Mouse (Mus musculus) spleen, postnatal 4 days (tissue): ENCODE measurements around the gene Rps19bp1.

ENCODE experiments used
- DNase-seq, 2 experiments: peaks; one replicate each; pipeline ENCODE4 v3.0.0; 2022; ENCODE audit warnings: low spot score in 2 of 2

Gene Rps19bp1

DNA sequence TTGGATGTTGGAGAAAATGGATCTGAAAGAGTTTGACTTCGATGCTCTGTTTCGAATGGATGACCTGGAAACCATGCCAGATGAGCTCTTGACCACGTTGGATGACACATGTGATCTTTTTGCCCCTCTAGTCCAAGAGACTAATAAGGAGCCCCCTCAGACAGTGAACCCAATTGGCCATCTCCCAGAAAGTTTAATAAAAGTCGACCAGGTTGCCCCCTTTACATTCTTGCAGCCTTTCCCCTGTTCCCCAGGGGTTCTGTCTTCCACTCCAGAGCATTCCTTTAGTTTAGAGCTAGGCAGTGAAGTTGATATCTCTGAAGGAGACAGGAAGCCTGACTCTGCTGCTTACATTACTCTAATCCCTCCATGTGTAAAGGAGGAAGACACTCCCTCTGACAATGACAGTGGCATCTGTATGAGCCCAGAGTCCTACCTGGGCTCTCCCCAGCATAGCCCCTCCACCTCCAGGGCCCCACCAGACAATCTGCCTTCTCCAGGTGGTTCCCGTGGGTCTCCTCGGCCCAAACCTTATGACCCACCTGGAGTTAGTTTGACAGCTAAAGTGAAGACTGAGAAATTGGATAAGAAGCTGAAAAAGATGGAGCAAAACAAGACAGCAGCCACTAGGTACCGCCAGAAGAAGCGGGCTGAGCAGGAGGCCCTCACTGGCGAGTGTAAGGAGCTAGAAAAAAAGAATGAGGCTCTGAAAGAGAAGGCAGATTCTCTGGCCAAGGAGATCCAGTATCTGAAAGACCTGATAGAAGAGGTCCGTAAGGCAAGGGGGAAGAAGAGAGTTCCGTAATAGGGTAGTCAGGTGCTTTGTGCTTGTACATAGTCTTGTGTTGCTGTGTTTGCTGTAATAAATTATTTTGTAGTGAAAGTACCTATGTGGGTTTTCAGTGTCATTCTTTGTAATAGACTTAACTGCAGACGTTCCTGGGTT, 7.2 kb downstream of the Rps19bp1 start:
- peak in 1 of 2 experiments; percentile 67 for DNase-seq

DNA sequence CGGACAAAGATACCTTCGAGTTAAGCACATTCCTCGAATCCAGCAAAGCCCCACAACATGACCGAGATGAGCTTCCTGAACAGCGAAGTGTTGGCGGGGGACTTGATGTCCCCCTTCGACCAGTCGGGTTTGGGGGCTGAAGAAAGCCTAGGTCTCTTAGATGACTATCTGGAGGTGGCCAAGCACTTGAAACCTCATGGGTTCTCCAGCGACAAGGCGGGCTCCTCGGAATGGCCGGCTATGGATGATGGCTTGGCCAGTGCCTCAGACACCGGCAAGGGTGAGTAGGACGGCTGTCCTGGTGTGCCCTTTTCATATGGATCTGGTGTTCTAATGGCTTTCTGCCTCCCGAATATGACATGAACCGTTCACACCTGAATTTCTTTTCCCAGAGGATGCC, 7.9 kb downstream of the Rps19bp1 start:
- peak in 1 of 2 experiments; percentile 71 for DNase-seq

DNA sequence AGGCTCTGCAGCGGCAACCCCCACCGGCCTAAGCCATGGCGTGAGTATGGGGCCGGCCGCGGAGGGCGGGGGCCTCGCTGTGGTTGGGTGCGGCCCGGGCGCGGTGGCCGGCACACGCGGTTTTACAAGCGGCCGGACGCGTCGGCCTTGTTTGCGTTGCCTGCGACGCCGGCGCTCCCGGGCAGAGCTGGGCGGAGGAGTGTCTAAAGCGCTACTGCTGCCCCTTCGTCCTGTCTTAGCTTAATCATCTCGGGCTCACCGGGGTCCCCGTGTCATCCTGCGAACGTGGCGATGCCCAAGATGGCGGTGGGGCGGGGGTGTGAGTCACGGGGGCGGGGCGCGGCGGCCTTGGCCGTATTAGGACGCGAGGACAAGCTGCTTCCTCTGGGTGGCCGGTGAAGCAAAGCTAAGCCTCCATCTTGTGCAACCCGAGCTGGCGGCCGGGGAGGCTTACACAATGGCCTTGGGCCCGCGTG, 8.4 kb downstream of the Rps19bp1 start:
- peak; percentile 86 to 93 for DNase-seq

DNA sequence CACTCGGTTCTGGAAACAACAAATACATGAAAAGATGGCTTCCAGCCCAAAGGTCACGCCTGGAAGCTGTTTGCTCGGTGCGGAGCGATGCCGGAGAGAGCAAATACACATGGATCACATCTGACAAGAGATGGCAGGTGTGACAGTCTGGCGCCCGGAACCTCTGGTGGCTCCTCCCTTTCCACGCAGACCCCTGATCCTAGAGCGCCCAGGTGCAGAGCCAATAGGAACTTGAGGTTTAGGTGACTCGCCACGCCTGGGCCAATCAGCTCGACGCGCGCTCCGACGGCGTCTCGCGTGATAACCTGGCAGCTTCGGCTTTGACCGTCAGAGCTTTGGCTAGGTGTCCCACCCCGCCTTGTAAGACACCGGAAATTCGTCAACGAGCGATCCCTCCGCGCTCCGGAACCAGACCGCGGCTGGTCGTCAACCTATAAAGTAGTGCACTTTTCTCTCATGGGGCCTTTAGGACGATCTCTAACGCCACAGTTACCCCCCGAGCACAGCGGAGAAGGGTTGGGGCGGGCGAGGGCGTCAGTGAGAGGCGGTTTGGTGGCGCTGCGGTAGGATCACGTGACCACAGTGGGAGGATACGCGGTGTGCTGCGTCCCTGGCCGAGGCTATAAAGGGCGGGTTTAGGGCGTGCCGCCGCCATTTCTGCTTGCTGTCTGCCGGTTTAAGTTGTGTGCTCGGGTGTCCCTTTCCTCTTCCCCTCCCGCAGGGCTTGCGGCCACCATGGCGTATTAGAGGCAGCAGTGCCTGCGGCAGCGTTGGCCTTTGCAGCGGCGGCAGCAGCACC, 9.1 kb downstream of the Rps19bp1 start, which contains the start of gene Atf4:
TSS of gene Atf4 (plus strand) at position 338 of the 799 bp plus-strand sequence.
- DNase-seq: peak; percentile 95 to 97

DNA sequence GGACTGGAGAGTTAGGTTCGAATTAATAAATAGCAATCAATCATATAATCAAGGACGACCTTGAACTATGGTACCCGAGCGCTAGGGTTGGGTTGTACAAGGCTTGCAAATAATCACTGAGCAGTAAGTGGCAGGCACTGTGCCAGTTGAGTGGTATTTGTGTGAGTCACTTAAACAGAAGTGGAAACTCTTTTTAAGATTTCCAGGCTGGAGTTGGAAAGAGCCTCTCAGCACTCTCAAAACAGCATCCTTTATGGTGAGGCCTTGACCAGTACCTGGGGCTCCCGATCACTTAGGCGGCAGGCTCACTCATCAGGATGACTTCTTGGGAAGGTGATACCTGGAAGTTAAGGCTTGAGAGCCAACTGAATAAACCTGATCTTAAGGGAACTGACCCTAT, 9.9 kb downstream of the Rps19bp1 start:
- no peak for DNase-seq

DNA sequence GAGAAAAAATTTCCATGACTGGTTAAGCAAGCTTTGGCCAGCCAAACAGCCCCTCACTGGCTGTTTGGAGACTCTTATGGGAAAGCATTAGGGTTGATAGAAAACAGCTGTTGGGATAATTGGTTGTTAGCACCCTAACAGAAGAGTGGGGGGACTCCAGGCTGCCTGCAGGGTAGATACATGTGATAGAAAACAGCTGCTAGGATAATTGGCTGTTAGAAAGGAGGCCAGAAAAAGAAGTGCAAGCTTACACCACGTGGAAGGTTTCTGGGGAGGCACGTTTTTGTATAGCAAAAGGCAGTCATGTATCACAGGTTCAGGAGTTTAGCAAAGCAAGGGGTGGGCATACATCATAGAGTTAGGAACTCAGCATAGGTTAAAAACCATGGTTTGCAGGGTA, 10.6 kb downstream of the Rps19bp1 start:
- DNase-seq: no peak

DNA sequence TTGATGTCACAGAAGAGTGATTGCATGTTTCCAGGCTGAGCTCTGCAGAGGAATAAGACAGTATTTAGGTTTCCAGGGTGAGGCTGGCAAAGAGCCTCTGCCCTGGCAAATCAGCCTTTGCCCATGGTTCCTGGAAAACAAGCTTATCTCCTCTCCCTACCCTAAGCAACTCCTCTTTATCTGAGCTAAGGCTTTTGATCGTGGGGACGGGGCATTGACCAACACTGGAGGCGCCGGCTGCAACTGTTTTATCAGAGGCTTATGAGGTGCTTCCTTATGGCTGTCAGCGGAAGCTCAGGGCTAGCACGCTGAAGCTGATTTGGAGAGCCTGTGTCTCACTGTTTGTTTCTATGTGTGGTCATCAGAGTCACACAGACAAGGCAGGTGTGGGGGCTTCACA, 13.5 kb downstream of the Rps19bp1 start:
- no peak for DNase-seq

DNA sequence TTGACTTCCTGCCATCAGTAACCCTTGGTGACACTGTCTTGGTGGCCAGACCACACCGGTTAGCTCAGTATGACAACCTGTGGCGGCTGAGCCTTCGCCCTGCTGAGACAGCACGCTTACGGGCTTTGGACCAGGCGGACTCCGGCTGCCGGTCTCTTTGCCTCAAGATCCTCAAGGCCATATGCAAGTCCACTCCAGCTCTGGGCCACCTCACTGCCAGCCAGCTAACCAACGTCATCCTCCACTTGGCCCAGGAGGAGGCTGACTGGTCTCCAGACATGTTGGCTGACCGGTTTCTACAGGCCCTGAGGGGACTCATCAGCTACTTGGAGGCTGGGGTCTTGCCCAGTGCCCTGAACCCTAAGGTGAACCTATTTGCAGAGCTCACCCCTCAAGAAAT, 14.4 kb downstream of the Rps19bp1 start:
- DNase-seq: no peak

DNA sequence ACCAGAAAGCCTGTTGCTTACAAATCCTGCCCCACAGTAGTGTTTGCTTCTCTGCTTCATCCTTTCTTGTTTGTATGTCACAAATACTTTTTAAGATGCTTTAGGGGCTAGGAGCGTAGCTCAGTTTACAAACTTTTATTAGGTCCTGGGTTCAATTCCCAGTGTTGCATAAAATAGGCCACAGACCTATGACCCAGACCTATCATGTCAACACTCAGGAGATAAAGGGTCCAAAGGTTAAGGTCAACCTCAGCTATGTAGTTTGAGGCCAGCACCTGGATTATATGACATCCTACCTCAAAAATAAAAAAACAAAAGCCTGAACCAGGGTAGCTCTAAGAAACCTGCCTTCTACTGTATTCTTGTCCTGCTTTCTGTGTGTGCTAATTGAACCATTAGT, 15.5 kb downstream of the Rps19bp1 start:
- DNase-seq: no peak

DNA sequence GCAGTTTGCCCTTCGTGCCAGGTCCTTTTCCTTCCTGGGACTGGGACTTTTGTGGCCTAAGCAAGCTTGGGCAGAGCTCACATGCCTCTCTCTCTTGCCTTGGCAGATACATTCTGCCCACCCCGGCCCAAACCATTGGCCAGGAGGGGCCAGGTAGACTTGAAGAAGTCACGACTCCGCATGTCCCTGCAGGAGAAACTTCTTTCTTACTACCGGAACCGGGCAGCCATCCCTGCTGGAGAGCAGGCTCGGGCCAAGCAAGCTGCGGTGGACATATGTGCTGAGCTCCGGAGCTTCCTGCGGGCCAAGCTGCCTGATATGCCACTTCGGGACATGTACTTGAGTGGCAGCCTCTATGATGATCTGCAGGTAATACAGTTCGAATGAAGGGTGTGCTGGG, 16.0 kb downstream of the Rps19bp1 start:
- no peak for DNase-seq

DNA sequence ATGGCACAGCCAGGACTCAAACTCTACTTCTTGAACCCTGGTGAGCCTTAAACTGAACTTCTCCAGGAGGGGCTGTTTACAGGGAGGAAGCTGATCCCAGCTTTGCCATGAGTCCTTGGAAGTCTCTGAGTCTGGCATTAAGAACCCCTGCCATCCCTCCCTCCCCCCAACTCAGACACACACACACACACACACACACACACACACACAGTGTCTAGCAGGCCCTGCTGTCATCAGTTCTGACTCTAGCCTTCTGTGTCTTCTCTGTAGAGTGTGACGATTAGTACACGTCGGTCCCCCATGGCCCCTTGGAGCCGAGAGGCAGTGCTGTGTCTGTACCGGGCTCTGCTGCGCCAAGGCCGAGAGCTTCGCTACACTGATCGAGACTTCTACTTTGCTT, 28.6 kb downstream of the Rps19bp1 start, which contains the start of gene AC140267.1:
TSS of gene AC140267.1 (plus strand) at position 301 of the 400 bp plus-strand sequence.
- no peak for DNase-seq

DNA sequence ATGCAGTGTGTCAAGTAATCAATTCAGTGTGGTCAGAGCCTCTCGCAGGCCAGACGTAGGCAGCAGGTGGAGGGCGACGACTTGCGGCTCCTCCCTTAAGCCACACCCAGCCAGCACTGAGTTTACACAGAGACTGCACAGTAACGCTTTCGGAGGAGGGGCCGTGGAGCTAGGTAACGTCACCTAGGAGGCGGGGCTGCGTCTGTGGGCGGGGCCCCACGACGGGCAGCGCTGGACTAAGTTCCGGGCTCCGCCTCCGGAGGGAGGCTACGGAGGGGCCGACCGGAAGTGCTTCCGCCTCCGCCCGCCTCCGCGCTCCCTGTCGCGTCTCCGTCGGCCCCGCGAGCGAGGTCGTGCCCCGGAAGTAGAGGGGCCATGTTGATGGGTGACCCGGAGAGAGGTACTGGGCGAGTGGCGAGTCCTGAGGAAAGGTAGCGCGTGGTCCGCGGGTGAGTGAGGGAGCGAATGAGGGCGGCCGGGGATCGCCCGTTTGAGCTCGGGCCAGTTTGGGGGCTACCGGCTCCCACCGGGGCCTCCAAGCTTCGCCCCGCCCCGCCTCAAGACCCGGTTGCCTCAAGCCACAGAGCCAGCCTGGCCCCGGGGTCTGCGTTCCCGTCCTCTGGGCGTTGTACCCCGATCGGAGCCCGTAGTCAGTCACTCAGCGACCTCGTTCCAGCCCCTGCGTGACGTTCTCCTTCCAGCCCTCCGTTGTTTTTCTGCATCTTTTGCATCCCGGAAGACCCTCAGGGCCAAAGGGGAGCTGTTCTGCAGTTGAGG, 30.2 kb downstream of the Rps19bp1 start, which contains the start of gene Mief1:
TSS of gene Mief1 (plus strand) at position 286 of the 777 bp plus-strand sequence.
- DNase-seq: peak; percentile 99

DNA sequence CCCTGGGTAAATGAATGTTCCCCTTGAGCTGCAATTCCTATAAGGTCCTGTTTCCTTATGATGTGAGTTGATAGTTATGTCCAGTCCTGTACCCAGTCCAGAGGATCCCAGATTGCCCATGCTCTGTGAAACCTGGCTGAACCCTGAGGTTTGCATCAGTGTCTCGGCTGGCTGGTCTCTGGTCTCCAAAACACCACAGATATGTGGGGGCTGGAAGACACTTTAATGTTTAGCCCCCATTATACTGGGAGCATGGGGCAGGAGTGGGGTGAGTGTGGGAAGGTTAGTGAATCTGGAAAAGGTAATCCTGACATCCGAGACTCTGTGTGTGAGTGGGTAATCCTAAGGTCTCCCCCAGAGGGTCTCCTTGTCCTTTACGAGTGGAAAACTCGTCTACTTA, 31.1 kb downstream of the Rps19bp1 start:
- DNase-seq: no peak

DNA sequence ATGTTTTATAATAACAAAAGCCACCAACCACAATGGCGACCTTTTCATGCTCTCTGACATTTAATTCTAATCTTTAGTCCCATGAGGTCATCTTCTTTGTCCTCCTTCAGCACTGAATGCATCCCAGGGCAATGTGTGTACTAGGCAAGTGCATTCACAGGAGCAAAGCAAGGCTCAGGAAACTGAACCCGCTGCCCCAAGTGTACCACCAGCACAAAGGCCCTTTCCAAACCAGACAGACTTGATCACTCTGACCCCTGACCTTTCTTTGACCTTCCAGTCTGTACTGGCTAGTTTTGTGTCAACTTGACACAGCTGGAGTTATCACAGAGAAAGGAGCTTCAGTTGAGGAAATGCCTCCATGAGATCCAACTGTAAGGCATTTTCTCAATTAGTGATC, 31.8 kb downstream of the Rps19bp1 start:
- DNase-seq: no peak

DNA sequence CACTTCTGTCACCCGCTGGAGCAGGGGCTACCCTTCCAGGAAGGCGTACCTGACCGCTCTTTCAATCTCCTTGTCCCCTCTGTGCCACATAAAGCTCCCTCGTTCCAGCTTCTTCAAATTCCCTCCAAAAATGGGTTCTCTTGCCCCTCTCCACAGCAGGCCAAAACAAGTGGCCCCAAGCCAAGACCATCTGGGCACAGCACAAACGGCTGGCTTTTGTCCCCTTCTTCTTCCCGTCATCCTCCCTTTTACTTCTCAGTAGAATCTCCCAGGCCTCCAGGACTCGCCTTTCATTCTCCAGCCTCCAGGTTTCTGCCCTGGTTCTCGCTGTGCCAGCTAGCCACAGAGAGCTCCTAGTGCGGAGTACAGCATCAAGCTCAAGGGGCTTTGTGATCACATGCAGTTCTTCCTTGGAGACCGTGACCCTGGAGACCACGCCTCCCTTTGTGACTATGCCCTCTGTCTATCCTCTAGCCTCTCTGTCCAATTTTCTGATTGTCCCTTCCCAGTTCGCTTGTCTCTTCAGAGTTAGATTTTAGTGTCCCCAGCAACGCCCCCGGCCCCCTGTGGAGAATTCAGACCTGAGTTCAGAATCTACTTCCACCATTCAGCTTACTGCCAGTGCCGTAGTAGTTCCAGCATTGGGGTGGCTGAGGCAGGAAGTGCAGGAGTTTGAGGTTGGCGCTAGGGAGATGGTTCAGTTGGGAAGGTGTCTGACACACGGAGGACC, 35.9 kb downstream of the Rps19bp1 start:
- DNase-seq: no peak

DNA sequence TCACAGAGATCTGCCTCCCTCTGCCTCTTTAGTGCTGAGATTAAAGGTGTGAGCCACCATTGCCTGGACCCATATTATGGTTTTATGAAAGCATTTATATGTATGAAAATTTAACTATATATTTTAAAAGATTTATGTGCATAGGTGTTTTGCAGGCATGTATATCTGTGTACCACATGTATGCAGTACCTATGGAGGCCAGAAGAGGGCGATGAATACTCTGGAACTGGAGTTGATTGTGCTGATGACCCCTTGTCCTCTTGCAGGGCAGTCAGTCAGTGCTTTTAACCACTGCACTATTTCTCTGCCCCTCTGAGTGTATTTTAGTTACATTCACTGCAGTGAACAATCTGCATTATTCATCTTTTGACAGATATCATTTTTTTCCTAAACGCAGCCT, 38.3 kb downstream of the Rps19bp1 start:
- DNase-seq: peak; percentile 75 to 89

DNA sequence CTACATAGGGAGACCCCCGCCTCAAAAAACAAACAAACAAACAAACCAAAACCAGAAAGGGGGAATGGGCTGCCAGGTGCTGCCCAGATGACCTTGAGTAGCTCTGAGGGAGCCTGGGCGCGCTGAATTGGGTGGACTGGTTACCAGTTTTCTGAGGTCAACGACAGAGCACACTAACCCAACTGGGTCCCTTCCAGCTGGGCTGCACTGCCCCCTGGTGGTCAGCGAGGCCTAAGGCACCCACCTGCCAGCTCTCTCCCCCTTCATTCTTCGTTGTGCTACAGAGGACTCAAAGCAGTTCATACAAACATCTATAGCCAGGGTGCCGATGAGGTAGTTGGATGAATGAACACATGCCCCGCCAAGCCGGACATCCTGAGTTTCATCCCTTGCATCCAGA, 38.9 kb downstream of the Rps19bp1 start:
- peak; percentile 84 to 96 for DNase-seq

DNA sequence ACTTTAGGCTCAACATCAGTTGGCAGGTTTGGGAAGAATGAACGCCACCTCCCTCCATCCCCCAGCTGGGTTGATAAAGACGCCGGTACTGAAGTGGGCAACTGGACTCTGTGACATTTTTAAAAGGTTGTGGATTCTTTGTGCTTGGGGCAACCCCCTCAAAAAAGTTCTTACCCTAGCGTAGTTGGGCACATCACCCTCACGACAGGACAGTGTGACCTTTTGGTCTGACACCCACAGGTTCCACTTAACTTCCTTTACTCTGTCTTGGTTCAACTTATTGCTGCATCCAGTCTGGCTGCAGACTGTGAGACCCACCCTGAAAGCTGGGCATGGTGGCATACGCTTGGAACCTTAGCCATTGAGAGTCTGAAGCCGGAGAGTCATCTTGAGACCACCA, 40.4 kb downstream of the Rps19bp1 start:
- no peak for DNase-seq

DNA sequence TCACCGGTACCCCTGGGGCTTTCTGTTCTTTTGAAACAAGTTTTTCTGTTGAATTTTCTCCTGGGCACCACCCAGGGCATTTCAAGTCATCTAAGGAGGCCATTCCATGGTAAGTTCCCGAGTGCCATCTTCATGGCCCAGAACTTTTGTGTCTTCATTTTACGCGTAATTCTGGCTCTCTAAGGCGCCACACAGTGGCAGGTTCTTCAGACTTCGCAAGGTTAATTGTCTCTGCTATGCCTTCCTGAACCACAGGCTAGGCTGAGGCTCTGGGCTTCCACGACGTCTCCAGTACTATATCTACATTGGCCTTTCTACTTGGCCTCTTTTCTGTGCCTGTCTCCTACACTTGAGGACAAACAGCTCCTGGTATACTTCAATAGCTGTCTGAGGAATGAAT, 43.1 kb downstream of the Rps19bp1 start:
- no peak for DNase-seq

DNA sequence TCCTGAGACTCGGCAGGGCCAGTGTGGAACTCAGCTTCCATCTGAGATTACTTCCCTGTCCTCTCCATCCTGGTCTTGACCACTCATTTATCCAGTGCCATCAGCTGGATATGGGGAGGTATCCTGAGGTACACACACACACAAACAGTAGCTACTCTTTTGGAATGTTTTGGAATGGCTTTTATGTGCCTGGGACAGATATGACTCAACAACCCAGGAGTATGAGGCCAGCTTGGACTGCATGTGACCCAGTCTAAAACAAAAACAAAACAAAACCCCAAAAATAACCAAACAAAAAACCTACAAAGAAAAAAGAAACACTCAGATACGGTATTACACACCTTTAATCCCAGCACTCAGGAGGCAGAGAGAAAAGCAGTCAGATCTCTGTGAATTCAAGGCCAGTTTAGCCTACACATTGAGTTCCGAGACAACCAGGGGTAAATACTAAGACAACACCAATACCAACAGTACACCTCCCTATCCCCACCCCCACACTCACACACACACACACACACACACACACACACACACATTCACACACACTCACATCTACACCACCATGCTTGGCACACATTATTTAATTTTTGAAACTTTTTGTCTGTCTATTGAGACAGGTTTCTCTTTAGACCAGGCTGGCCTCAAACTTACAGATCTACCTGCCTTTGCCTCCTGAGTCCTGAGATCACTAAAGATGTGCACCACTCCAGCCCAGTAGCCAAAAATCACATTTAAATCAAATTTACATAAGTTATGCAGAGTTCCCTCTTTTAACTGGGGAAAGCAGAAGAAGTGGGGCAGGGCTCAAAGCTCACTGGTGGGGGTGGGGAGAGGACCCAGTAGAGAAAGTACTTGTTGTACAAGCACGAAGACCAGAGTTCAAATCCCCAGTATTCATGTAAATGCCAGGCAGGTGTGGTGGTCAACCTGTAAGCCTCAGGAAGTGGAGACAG, 44.1 kb downstream of the Rps19bp1 start:
- no peak for DNase-seq
